Mouse (Mus musculus): ENCODE measurements around the gene Gucd1. TPM values are rescaled to one million over a fixed set of nuclear protein-coding genes. Genes with fewer than 3 reads are reported as not detected.
"Not testable (repeated sequence)": the region's sequence is repeated elsewhere in the genome, so short reads cannot be mapped to it uniquely, and the experiment has no call there.

Gucd1 gene
- total and polyA plus RNA-seq, 3 experiments, result 16.8 to 19.0 (median 18.0) TPM

- H3K4me3 ChIP-seq (replicated peaks in 1 of 3; ENCODE audit: low read depth in 2 of 3, low read length in 2 of 3, poor library complexity in 1 of 3), result no peak overlapping the region
- H3K9me3 ChIP-seq (replicated peaks; ENCODE audit: low read length), result no peaks in the 10 kb centered on the region
- in situ Hi-C loops (cut with MboI; ENCODE audit: low pct_ligation_motif_present, low pct_unique_long_range_greater_than_20kb, low sequenced_read_pairs) (no loop called here), dilution Hi-C loops (cut with MboI; ENCODE audit: extremely low pct_ligation_motif_present, extremely low pct_unique_long_range_greater_than_20kb, low sequenced_read_pairs) (no loop called here)
- peak; percentile 33 for DNase-seq (ENCODE audit: extremely low read depth)
- H3K27me3 ChIP-seq (replicated peaks), result no peaks in the 10 kb centered on the region
- peak overlapping the region; percentile 59; the same call in 1 of the 2 replicates for H3K4me2 ChIP-seq (ENCODE audit: insufficient read depth, low read depth, poor library complexity, severe bottlenecking)
- no peak overlapping the region for H3K9ac ChIP-seq (ENCODE audit: insufficient read depth, low read depth)
- TF ChIP-seq SMC3 (IDR thresholded peaks at IDR 0.05; ENCODE audit: low read depth, low read length) (no peak), TBP (conservative IDR thresholded peaks at IDR 0.05; ENCODE audit: low read depth, low read length) (0 out of 2 replicates have a peak, but pooled peaks have one; percentile 29), MAFK (IDR thresholded peaks at IDR 0.05; ENCODE audit: insufficient replicate concordance, low read length) (no peak), GABPA (IDR thresholded peaks at IDR 0.05; ENCODE audit: insufficient replicate concordance, low read depth, low read length) (no peak), CTCF (conservative IDR thresholded peaks at IDR 0.05 in 1 of 2, IDR thresholded peaks at IDR 0.05 in 1 of 2; ENCODE audit: low read depth in 2 of 2, low read length in 2 of 2) (0 out of 4 replicates have a peak, but pooled peaks of 1 of the 2 experiments have one; percentile 1), USF1 (IDR thresholded peaks at IDR 0.05; ENCODE audit: low read depth, low read length) (no peak), MXI1 (IDR thresholded peaks at IDR 0.05; ENCODE audit: low read depth, low read length) (no peak), MEF2A (IDR thresholded peaks at IDR 0.05; ENCODE audit: borderline replicate concordance, low read depth, low read length) (0 out of 2 replicates have a peak, but pooled peaks have one; percentile 43), POLR2AphosphoS2 (IDR thresholded peaks at IDR 0.05; ENCODE audit: low read depth, low read length) (no peak), HCFC1 (IDR thresholded peaks at IDR 0.05; ENCODE audit: low read depth, low read length) (no peak), EP300 (IDR thresholded peaks at IDR 0.05; ENCODE audit: low read length) (peak; percentile 62), NRF1 (IDR thresholded peaks at IDR 0.05; ENCODE audit: low read depth, low read length) (no peak), RAD21 (IDR thresholded peaks at IDR 0.05; ENCODE audit: low read depth, low read length) (no peak), IRF4 (IDR thresholded peaks at IDR 0.05; ENCODE audit: low read depth, low read length) (peak; percentile 60)
- H3K4me1 ChIP-seq (ENCODE audit: control insufficient read depth in 1 of 2, insufficient read depth in 2 of 2), result peaks cover 14 to 40% of the 10 kb centered on the region in 2 experiments
- H3K36me3 ChIP-seq (replicated peaks in 1 of 2; ENCODE audit: control insufficient read depth in 1 of 2, insufficient read depth in 1 of 2, low read length in 1 of 2), result peaks cover 46 to 82% of the 10 kb centered on the region in 2 experiments
- peak overlapping the region; percentile 9; the same call in 1 of the 2 replicates for H3K27ac ChIP-seq (ENCODE audit: insufficient read depth, low read depth)
- H3K79me2 ChIP-seq (replicated peaks; ENCODE audit: control insufficient read depth, extremely low read depth, insufficient read depth, poor library complexity, severe bottlenecking), result peaks cover 50% of the 10 kb centered on the region
Measured at GRCm38 (mm10) chr10:75530322-75530721, 12.6 kb upstream of the Gucd1 start.

DNA sequence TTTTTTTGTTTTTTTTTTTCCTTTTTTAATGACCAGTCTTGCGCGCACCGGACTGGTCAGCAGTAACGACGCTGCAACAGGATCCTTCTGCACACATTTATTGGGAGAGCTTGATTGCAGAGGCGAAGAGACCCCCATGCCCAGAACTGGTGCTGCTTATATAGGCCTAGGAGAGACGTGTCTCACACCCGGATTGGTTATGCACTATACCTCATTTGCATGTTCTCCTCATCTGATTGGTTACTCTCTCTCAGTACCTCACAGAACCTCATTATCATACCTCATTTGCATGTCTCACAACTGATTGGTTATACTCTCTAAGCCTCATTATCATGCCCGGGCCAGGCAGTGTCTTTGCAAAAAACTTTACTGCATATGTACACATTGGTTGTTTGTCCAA lies 7.7 kb upstream of the Gucd1 start:
- Histone ChIP-seq H3K79me2 (replicated peaks; ENCODE audit: control insufficient read depth, extremely low read depth, insufficient read depth, poor library complexity, severe bottlenecking) (peaks cover 82% of the 10 kb centered on the region), H3K36me3 (replicated peaks in 1 of 2; ENCODE audit: control insufficient read depth in 1 of 2, insufficient read depth in 1 of 2, low read length in 1 of 2) (peaks cover 40 to 86% of the 10 kb centered on the region in 2 experiments), H3K4me1 (ENCODE audit: control insufficient read depth in 1 of 2, insufficient read depth in 2 of 2) (peaks cover 13 to 46% of the 10 kb centered on the region in 2 experiments)
- H3K27ac ChIP-seq (ENCODE audit: insufficient read depth, low read depth); dilution Hi-C loops (cut with MboI; ENCODE audit: extremely low pct_ligation_motif_present, extremely low pct_unique_long_range_greater_than_20kb, low sequenced_read_pairs); H3K4me3 ChIP-seq (replicated peaks in 1 of 3; ENCODE audit: low read depth in 2 of 3, low read length in 2 of 3, poor library complexity in 1 of 3); H3K9ac ChIP-seq (ENCODE audit: insufficient read depth, low read depth); in situ Hi-C loops (cut with MboI; ENCODE audit: low pct_ligation_motif_present, low pct_unique_long_range_greater_than_20kb, low sequenced_read_pairs); DNase-seq (ENCODE audit: extremely low read depth); H3K27me3 ChIP-seq (replicated peaks); H3K9me3 ChIP-seq (replicated peaks; ENCODE audit: low read length); H3K4me2 ChIP-seq (ENCODE audit: insufficient read depth, low read depth, poor library complexity, severe bottlenecking): not testable (repeated sequence)

Measured in CH12.LX (cell line).